Mouse (Mus musculus) midbrain, embryonic 10.5 days (tissue): ENCODE data around the gene Rhbg. TPM values are rescaled to one million over a fixed set of nuclear protein-coding genes. Genes with fewer than 3 reads are reported as not detected.
"Not testable (repeated sequence)": the region's sequence is repeated elsewhere in the genome, so short reads cannot be mapped to it uniquely, and the experiment has no call there.

Experiments
- DNase-seq: peaks from one replicate; pipeline ENCODE4 v3.0.0-alpha.2; 2017; ENCODE audit warnings: low spot score
- H3K27ac ChIP-seq: fragments of 300-500 bp; sonication (generic); replicated peaks from 2 replicates; pipeline ENCODE4 v1.5.1; 2016; ENCODE audit warnings: mild to moderate bottlenecking
- H3K27me3 ChIP-seq: fragments of 300-500 bp; sonication (generic); 2 replicates; pipeline ENCODE4 v1.6.1; 2016; ENCODE audit warnings: low read depth, mild to moderate bottlenecking; ENCODE audit not compliant: poor library complexity, severe bottlenecking
- H3K36me3 ChIP-seq: fragments of 300-500 bp; sonication (generic); 2 replicates; pipeline ENCODE4 v1.6.1; 2016; ENCODE audit warnings: mild to moderate bottlenecking, moderate library complexity
- H3K4me1 ChIP-seq: fragments of 300-500 bp; sonication (generic); 2 replicates; pipeline ENCODE4 v1.6.1; 2016
- H3K4me3 ChIP-seq: fragments of 300-500 bp; sonication (generic); 2 replicates; pipeline ENCODE4 v1.5.1; 2016; ENCODE audit warnings: mild to moderate bottlenecking, moderate library complexity
- H3K9me3 ChIP-seq: fragments of 300-500 bp; sonication (generic); replicated peaks from 2 replicates; pipeline ENCODE4 v1.6.1; 2016; ENCODE audit warnings: mild to moderate bottlenecking
- WGBS: fragments of 180-500 bp; shearing (Covaris S2); methylation state at CpG from one replicate; pipeline ENCODE4 v1.1.7; 2016; 5-methylcytosine and 5-hydroxymethylcytosine counted together
- polyA plus RNA-seq: library from polyadenylated mRNA; unstranded; fragments of >200 nt; fragmentation: Nextera tagmentation; extraction: Ambion mirVana; gene quantifications from 2 replicates; pipeline ENCODE4 v1.2.1, GENCODE M21; 2016

The Rhbg gene
- not detected in 2 replicates for polyA plus RNA-seq

GRCm38 (mm10) chr3:88254268-88254926 lies at the start of gene Rhbg:
Gene Rhbg, minus strand, starts transcription at chr3:88254709.
- H3K27me3 ChIP-seq = peaks cover 73% of the 10 kb centered on the region
- no peaks in the 10 kb centered on the region for H3K9me3 ChIP-seq
- no peaks in the 10 kb centered on the region for H3K36me3 ChIP-seq
- no peak within 1 kb of the TSS for H3K27ac ChIP-seq
- 3% methylated on average over 34 of the region's 34 CpGs for WGBS
- no peak for DNase-seq
- peak within 1 kb of the TSS; percentile 45 for H3K4me3 ChIP-seq
- peaks cover 15% of the 10 kb centered on the region for H3K4me1 ChIP-seq

GRCm38 (mm10) chr3:88299172-88299571 lies 44.7 kb upstream of the Rhbg start:
- H3K36me3 ChIP-seq = peaks cover 59% of the 10 kb centered on the region
- H3K4me3 ChIP-seq = no peak overlapping the region; the same call in 1 of the 2 replicates
- H3K27ac ChIP-seq = no peak overlapping the region
- WGBS = 95% methylated on average over 1 of the region's 1 CpGs
- H3K4me1 ChIP-seq = peaks cover 23% of the 10 kb centered on the region
- H3K9me3 ChIP-seq = no peaks in the 10 kb centered on the region
- no peaks in the 10 kb centered on the region for H3K27me3 ChIP-seq
- DNase-seq = no peak

- DNase-seq = no peak
- Histone ChIP-seq H3K4me1 (peaks cover 23% of the 10 kb centered on the region), H3K9me3 (no peaks in the 10 kb centered on the region), H3K27me3 (no peaks in the 10 kb centered on the region), H3K4me3 (peak overlapping the region; percentile 85), H3K36me3 (peaks cover 41% of the 10 kb centered on the region), H3K27ac (peak overlapping the region; percentile 96)
- under 1% methylated on average over 30 of the region's 30 CpGs for WGBS
Measured at GRCm38 (mm10) chr3:88297321-88297851, 42.9 kb upstream of the Rhbg start.

GRCm38 (mm10) chr3:88296561-88297318 lies 42.2 kb upstream of the Rhbg start, which contains the start of the genes Tsacc and Cct3:
Gene Tsacc, minus strand, starts transcription at chr3:88296999.
Gene Cct3, plus strand, starts transcription at chr3:88297116.
- Histone ChIP-seq H3K36me3 (peaks cover 35% of the 10 kb centered on the region), H3K27me3 (no peaks in the 10 kb centered on the region), H3K9me3 (no peaks in the 10 kb centered on the region), H3K4me1 (peaks cover 23% of the 10 kb centered on the region), H3K4me3 (peak within 1 kb of the TSS; percentile 85), H3K27ac (peak within 1 kb of the TSS; percentile 96)
- DNase-seq = peak; percentile 96
- WGBS = under 1% methylated on average over 44 of the region's 44 CpGs

- H3K4me3 ChIP-seq = peak overlapping the region; percentile 85
- H3K36me3 ChIP-seq = peaks cover 29% of the 10 kb centered on the region
- H3K27me3 ChIP-seq = no peaks in the 10 kb centered on the region
- peaks cover 23% of the 10 kb centered on the region for H3K4me1 ChIP-seq
- no peak for DNase-seq
- under 1% methylated on average over 12 of the region's 12 CpGs for WGBS
- peak overlapping the region; percentile 96 for H3K27ac ChIP-seq
- H3K9me3 ChIP-seq = no peaks in the 10 kb centered on the region
Measured at GRCm38 (mm10) chr3:88296110-88296560, 41.6 kb upstream of the Rhbg start.

- WGBS = 76% methylated on average over 1 of the region's 1 CpGs
- Histone ChIP-seq H3K4me1 (peaks cover 23% of the 10 kb centered on the region), H3K36me3 (peaks cover 20% of the 10 kb centered on the region), H3K27ac (peak overlapping the region; percentile 96), H3K4me3 (peak overlapping the region; percentile 85)
- H3K27me3 ChIP-seq, DNase-seq, H3K9me3 ChIP-seq: not testable (repeated sequence)
Measured at GRCm38 (mm10) chr3:88295272-88295671, 40.8 kb upstream of the Rhbg start.

- WGBS = 69% methylated on average over 4 of the region's 4 CpGs
- Histone ChIP-seq H3K36me3 (no peaks in the 10 kb centered on the region), H3K4me3 (no peak overlapping the region), H3K9me3 (no peaks in the 10 kb centered on the region), H3K4me1 (peaks cover 9% of the 10 kb centered on the region), H3K27me3 (no peaks in the 10 kb centered on the region), H3K27ac (no peak overlapping the region)
- peak; percentile 25 for DNase-seq
Measured at GRCm38 (mm10) chr3:88291970-88292369, 37.5 kb upstream of the Rhbg start.

GRCm38 (mm10) chr3:88288133-88288713 lies 33.7 kb upstream of the Rhbg start:
- 81% methylated on average over 8 of the region's 10 CpGs for WGBS
- H3K4me1 ChIP-seq, H3K9me3 ChIP-seq, H3K27ac ChIP-seq, DNase-seq, H3K4me3 ChIP-seq, H3K27me3 ChIP-seq: not testable (repeated sequence)
- peaks cover 14% of the 10 kb centered on the region for H3K36me3 ChIP-seq

GRCm38 (mm10) chr3:88287110-88287509 lies 32.6 kb upstream of the Rhbg start, which contains the start of gene Gm38392:
Gene Gm38392, minus strand, starts transcription at chr3:88287210.
- no peaks in the 10 kb centered on the region for H3K4me1 ChIP-seq
- no peak for DNase-seq
- 93% methylated on average over 4 of the region's 4 CpGs for WGBS
- peaks cover 14% of the 10 kb centered on the region for H3K36me3 ChIP-seq
- H3K27me3 ChIP-seq = no peaks in the 10 kb centered on the region
- no peak within 1 kb of the TSS for H3K4me3 ChIP-seq
- no peak within 1 kb of the TSS for H3K27ac ChIP-seq
- no peaks in the 10 kb centered on the region for H3K9me3 ChIP-seq

GRCm38 (mm10) chr3:88285565-88285895 lies 31.0 kb upstream of the Rhbg start:
- DNase-seq, H3K27me3 ChIP-seq, H3K4me1 ChIP-seq, H3K27ac ChIP-seq, H3K4me3 ChIP-seq, H3K9me3 ChIP-seq: not testable (repeated sequence)
- WGBS = 67% methylated on average over 2 of the region's 2 CpGs
- peaks cover 14% of the 10 kb centered on the region for H3K36me3 ChIP-seq

GRCm38 (mm10) chr3:88284815-88285564 lies 30.5 kb upstream of the Rhbg start:
- 95% methylated on average over 14 of the region's 14 CpGs for WGBS
- peaks cover 14% of the 10 kb centered on the region for H3K36me3 ChIP-seq
- H3K27ac ChIP-seq, H3K27me3 ChIP-seq, H3K4me3 ChIP-seq, DNase-seq, H3K9me3 ChIP-seq, H3K4me1 ChIP-seq: not testable (repeated sequence)
